Mouse (Mus musculus) gastrocnemius, adult 2 months (tissue): ENCODE results near the gene Ryr3. TPM values are rescaled to one million over a fixed set of nuclear protein-coding genes. Genes with fewer than 3 reads are reported as not detected.

Source experiments
- DNase-seq: peaks from one replicate; pipeline ENCODE4 v3.0.0; 2022
- H3K27ac ChIP-seq: fragments of 200-600 bp; 2 replicates; pipeline ENCODE4 v1.8.1; 2022; ENCODE audit warnings: mild to moderate bottlenecking
- H3K4me3 ChIP-seq: fragments of 200-600 bp; 2 replicates; pipeline ENCODE4 v1.8.1; 2022; ENCODE audit warnings: mild to moderate bottlenecking, moderate library complexity
- CTCF ChIP-seq: fragments of 200-600 bp; IDR thresholded peaks from 2 replicates; pipeline ENCODE4 v1.8.1; 2022; ENCODE audit warnings: antibody characterized with exemption, mild to moderate bottlenecking, moderate library complexity
- intact Hi-C: fragments of 180-260 bp; cut with DNase I; formaldehyde crosslinking; loops from one replicate; pipeline ENCODE4 v1.15.1; 2025
- microRNA-seq: library from miRNA; unstranded; fragments of <30 nt; microRNA quantifications from one replicate; pipeline ENCODE4 v1.2.0, GENCODE M21; 2021
- total RNA-seq, 2 experiments: library from RNA; stranded (reverse); gene quantifications; 2 replicates each; pipeline ENCODE4 v1.2.3; 2021

The Ryr3 gene
- total RNA-seq, 2 experiments from 2014 or later = 0.08 to 2.1 TPM

DNA sequence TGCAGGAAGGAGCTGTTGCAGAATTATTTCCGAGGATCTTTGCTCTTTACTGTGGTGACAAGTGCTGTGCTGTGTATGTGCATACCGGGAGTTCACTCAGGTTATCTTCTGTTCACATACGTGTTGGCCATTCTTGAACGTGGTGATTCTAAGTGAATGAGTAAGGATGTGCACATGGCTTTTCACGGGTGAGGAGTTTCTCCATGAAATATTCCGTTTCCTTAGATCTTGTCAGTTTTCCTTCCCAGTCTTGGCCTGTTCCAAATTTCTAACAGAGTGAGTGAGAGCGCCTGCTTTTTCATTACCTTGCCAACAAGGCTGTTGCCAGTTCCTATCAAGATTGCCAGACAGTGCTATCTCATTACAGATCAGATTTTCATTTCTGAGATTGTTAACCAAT is 625.9 kb downstream of the Ryr3 start:
- TF ChIP-seq CTCF = no peak
- DNase-seq = no peak
- Histone ChIP-seq H3K27ac (peak overlapping the region; percentile 59), H3K4me3 (peak overlapping the region; percentile 44)
- intact Hi-C loops = no loop called here

Small RNA genes within 50 kb of the gene (microRNA-seq; reads per million reads assigned to microRNA genes)
- not detected for gene Gm44374

Other genes starting within 250 kb of the Ryr3 start
- not detected for gene Tmco5b, start 68.6 kb upstream of the Ryr3 start, total RNA-seq
- 1 to 10 TPM; 2.8 to 7.8 TPM for gene Fmn1, start 110.6 kb upstream of the Ryr3 start, total RNA-seq